Mouse (Mus musculus) limb, embryonic 15.5 days (tissue): ENCODE results near the gene Zbtb48. TPM values are rescaled to one million over a fixed set of nuclear protein-coding genes. Genes with fewer than 3 reads are reported as not detected.
"Not testable (repeated sequence)": the region's sequence is repeated elsewhere in the genome, so short reads cannot be mapped to it uniquely, and the experiment has no call there.

Experiments
- ATAC-seq: fragments of 200-750 bp; cut with Nextera tagmentation; 2 replicates; pipeline ENCODE4 v1.8.0; 2017; ENCODE audit warnings: low read depth, moderate TSS enrichment; ENCODE audit not compliant: insufficient number of reproducible peaks, low FRiP score, low TSS enrichment
- H3K27ac ChIP-seq: fragments of 300-500 bp; sonication (generic); 2 replicates; pipeline ENCODE4 v1.5.1; 2015; ENCODE audit warnings: moderate library complexity, mild to moderate bottlenecking, inconsistent platforms
- H3K27me3 ChIP-seq: fragments of 300-500 bp; sonication (generic); 2 replicates; pipeline ENCODE4 v1.6.1; 2015; ENCODE audit warnings: inconsistent platforms
- H3K36me3 ChIP-seq: fragments of 300-500 bp; sonication (generic); 2 replicates; pipeline ENCODE4 v1.6.1; 2015; ENCODE audit warnings: inconsistent platforms
- H3K4me1 ChIP-seq: fragments of 300-500 bp; sonication (generic); 2 replicates; pipeline ENCODE4 v1.6.1; 2015; ENCODE audit warnings: inconsistent platforms
- H3K4me2 ChIP-seq: fragments of 300-500 bp; sonication (generic); 2 replicates; pipeline ENCODE4 v1.6.1; 2015; ENCODE audit warnings: mild to moderate bottlenecking, inconsistent platforms
- H3K4me3 ChIP-seq: fragments of 300-500 bp; sonication (generic); 2 replicates; pipeline ENCODE4 v1.5.1; 2015; ENCODE audit warnings: mild to moderate bottlenecking, inconsistent platforms
- H3K9ac ChIP-seq: fragments of 300-500 bp; sonication (generic); 2 replicates; pipeline ENCODE4 v1.6.1; 2015; ENCODE audit warnings: inconsistent platforms
- H3K9me3 ChIP-seq: fragments of 300-500 bp; sonication (generic); 2 replicates; pipeline ENCODE4 v1.6.1; 2016; ENCODE audit warnings: inconsistent platforms
- WGBS: fragments of 180-500 bp; shearing (Covaris S2); methylation state at CpG from one replicate; pipeline ENCODE4 v1.1.7; 2015; 5-methylcytosine and 5-hydroxymethylcytosine counted together
- polyA plus RNA-seq: library from polyadenylated mRNA; unstranded; fragments of >200 nt; fragmentation: Nextera tagmentation; extraction: Ambion mirVana; gene quantifications from 2 replicates; pipeline ENCODE4 v1.2.1, GENCODE M21; 2015

Zbtb48 gene
- polyA plus RNA-seq, 1 experiment from 2014 or later, result 19.5 TPM

GRCm38 (mm10) chr4:152044609-152045008, 17.1 kb upstream of the Zbtb48 start:
- ATAC-seq, result no peak
- Histone ChIP-seq H3K4me2 (no peak overlapping the region), H3K4me1 (peaks cover 11% of the 10 kb centered on the region), H3K36me3 (peaks cover 82% of the 10 kb centered on the region), H3K27ac (no peak overlapping the region), H3K9ac (no peak overlapping the region), H3K9me3 (no peaks in the 10 kb centered on the region), H3K4me3 (no peak overlapping the region), H3K27me3 (no peaks in the 10 kb centered on the region)
- WGBS, result 63% methylated on average over 6 of the region's 6 CpGs

DNA sequence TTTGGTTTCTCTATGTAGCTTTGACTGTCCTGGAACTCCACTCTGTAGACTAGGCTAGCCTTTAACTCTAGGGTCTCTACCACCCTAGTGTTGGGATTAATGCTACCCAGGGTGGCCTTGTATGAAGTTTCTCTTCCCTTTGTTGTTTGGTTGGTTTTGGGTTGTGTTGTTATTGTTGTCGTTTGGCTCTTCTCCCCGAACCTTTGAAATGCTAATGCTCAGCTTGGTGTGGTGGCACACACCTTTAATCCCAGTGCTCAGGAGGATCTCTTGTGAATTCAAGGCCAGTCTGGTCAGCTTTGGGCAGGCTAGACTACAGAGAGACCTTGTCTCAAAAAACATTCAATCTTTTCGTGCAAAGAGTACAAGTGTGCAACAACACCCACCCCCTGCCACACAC, 15.7 kb upstream of the Zbtb48 start:
- Histone ChIP-seq H3K27ac (no peak overlapping the region), H3K4me3 (no peak overlapping the region), H3K4me1 (peaks cover 19% of the 10 kb centered on the region), H3K9me3 (no peaks in the 10 kb centered on the region), H3K4me2 (no peak overlapping the region), H3K9ac (no peak overlapping the region), H3K27me3 (no peaks in the 10 kb centered on the region), H3K36me3 (peaks cover 72% of the 10 kb centered on the region)
- 92% methylated on average over 3 of the region's 3 CpGs for WGBS
- ATAC-seq, result no peak

- 96% methylated on average over 22 of the region's 22 CpGs for WGBS
- ATAC-seq, result no peak
- peaks cover 61% of the 10 kb centered on the region for H3K36me3 ChIP-seq
Measured at GRCm38 (mm10) chr4:152041924-152042641, 14.6 kb upstream of the Zbtb48 start.

DNA sequence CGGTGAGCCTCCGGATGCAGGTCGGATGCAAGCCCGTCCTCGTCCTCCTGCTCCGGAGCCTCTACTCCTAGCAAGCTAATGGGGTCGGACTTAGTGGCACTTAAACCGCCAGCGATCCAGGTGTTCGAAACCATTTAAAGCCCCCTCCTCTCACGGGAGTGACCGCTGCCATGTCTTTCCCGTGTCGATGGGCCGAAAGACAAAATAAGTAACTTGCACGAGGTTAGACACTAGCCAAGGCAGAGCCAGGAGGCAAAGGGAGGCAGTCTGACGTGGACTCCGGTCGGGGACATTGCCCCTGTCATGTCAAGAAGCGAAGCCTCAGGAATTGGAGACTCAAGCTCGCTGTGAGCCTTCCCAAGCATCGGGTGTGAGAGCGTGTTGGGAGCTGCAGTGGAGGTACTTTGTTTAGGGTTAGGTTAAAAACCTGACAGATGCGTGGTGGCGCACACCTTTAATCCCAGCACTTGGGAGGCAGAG, 12.4 kb upstream of the Zbtb48 start:
- 4% methylated on average over 25 of the region's 25 CpGs for WGBS
- no peak for ATAC-seq
- Histone ChIP-seq H3K4me1 (peaks cover 21% of the 10 kb centered on the region), H3K4me3 (peak overlapping the region; percentile 100), H3K27ac (no peak overlapping the region), H3K9me3 (no peaks in the 10 kb centered on the region), H3K27me3 (no peaks in the 10 kb centered on the region), H3K9ac (peak overlapping the region; percentile 96), H3K4me2 (peak overlapping the region; percentile 88), H3K36me3 (peaks cover 40% of the 10 kb centered on the region)

More at GRCm38 (mm10) chr4:152041924-152042641, 14.6 kb upstream of the Zbtb48 start:
- peaks cover 21% of the 10 kb centered on the region for H3K4me1 ChIP-seq
- H3K27me3 ChIP-seq, result no peaks in the 10 kb centered on the region
- no peaks in the 10 kb centered on the region for H3K9me3 ChIP-seq
- H3K4me3 ChIP-seq, result no peak overlapping the region
- H3K9ac ChIP-seq, result no peak overlapping the region
- no peak overlapping the region for H3K27ac ChIP-seq
- no peak overlapping the region for H3K4me2 ChIP-seq

GRCm38 (mm10) chr4:152038985-152039830, 11.7 kb upstream of the Zbtb48 start, which contains the start of gene Nol9:
Gene Nol9, plus strand, starts transcription at chr4:152039321.
- Histone ChIP-seq H3K27me3 (no peaks in the 10 kb centered on the region), H3K4me3 (peak within 1 kb of the TSS; percentile 100), H3K36me3 (peaks cover 33% of the 10 kb centered on the region), H3K4me2 (peak within 1 kb of the TSS; percentile 88), H3K9me3 (no peaks in the 10 kb centered on the region), H3K9ac (peak within 1 kb of the TSS; percentile 96), H3K27ac (peak within 1 kb of the TSS; percentile 43), H3K4me1 (peaks cover 21% of the 10 kb centered on the region)
- ATAC-seq, result peak; percentile 71; the same call in 1 of the 2 replicates
- WGBS, result under 1% methylated on average over 83 of the region's 86 CpGs

DNA sequence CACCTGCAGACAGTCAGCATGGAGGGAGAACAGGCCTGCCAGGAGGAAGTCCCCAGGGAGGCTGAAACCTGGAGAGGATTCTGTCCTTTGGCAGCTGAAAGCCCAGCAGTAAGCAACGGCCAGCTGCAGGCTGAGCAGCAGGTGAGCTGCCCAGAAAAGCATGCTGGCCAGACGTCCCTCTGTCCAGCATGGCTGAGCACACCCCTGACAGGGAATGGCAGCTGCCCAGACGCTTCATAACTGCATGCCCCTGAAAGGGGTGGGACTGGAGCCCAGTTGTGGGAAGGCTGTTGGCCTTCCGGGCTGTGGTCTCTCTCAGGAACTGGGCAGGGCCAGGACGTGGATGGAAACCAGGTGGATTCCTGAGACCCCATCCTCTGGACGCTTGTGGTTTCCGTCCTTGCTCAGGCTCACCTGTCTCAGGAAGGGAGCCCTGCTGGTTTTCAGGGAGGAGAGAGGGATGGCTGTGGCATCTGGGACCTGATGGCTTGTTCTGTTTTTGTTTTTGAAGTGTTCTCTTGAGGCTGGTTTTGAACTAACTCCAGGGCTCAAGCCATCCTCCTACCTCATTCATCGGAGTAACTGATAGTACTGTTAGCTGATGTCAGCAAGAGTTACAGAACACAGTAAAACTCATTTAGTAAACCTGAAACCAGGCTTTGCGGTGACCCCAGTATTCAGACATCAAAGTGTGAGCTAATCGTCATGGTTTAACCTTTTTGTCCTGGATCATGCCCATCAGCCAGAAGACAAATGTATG, 10.9 kb upstream of the Zbtb48 start, which contains the start of gene Tas1r1:
Gene Tas1r1 (minus strand): TSS at position 344 of the 760 bp plus-strand sequence.
- WGBS, result 36% methylated on average over 10 of the region's 10 CpGs
- peak within 1 kb of the TSS; percentile 88 for H3K4me2 ChIP-seq
- peak; percentile 25; the same call in 1 of the 2 replicates for ATAC-seq
- H3K27ac ChIP-seq, result peak within 1 kb of the TSS; percentile 43
- no peaks in the 10 kb centered on the region for H3K27me3 ChIP-seq
- peaks cover 21% of the 10 kb centered on the region for H3K4me1 ChIP-seq
- H3K36me3 ChIP-seq, result peaks cover 25% of the 10 kb centered on the region
- peak within 1 kb of the TSS; percentile 100 for H3K4me3 ChIP-seq
- H3K9me3 ChIP-seq, result no peaks in the 10 kb centered on the region
- H3K9ac ChIP-seq, result peak within 1 kb of the TSS; percentile 96

DNA sequence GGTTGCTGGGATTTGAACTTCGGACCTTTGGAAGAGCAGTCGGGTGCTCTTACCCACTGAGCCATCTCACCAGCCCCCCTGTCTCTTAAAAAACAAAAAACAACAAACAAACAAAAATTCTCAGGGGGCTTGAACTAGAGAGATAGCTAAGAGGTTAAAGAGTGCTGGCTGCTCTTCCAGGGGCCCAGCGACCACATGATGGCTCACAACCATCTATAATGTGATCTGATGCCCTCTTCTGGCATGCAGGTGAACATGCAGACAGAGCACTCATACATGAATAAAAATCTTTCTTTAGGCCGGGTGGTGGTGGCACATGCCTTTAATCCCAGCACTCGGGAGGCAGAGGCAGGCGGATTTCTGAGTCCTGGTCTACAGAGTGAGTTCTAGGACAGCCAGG, 9.0 kb upstream of the Zbtb48 start:
- H3K4me3 ChIP-seq, H3K36me3 ChIP-seq: not testable (repeated sequence)
- WGBS, result 91% methylated on average over 6 of the region's 6 CpGs

GRCm38 (mm10) chr4:152032922-152033321, 5.5 kb upstream of the Zbtb48 start:
- Histone ChIP-seq H3K4me2 (no peak overlapping the region), H3K9me3 (no peaks in the 10 kb centered on the region), H3K36me3 (no peaks in the 10 kb centered on the region), H3K27ac (no peak overlapping the region), H3K27me3 (no peaks in the 10 kb centered on the region), H3K4me3 (no peak overlapping the region), H3K4me1 (peaks cover 19% of the 10 kb centered on the region), H3K9ac (no peak overlapping the region)
- 87% methylated on average over 13 of the region's 13 CpGs for WGBS
- ATAC-seq, result no peak

More for the DNA sequence above, 9.0 kb upstream of the Zbtb48 start:
- H3K27ac ChIP-seq, ATAC-seq, H3K27me3 ChIP-seq, H3K9me3 ChIP-seq, H3K9ac ChIP-seq, H3K4me2 ChIP-seq: not testable (repeated sequence)
- H3K4me1 ChIP-seq, result peaks cover 21% of the 10 kb centered on the region

DNA sequence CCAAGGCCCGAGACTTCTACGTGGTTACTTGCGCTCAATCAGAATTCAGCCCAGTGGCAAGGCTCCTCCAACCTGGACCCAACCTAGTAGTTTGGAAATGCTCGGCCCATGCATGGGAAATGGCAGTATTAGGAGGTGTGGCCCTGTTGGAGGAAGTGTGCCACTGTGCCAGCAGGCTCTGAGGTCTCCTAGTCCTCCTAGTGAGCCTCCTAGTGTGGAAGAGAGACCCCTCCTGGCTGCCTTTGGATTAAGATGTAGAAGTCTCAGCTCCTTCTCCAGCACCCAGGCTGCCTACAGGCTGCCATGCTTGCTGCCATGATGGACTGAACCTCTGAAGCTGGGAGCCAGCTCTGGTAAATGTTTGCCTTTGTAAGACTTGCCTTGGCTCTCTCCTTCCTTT, 2.5 kb upstream of the Zbtb48 start:
- H3K9me3 ChIP-seq, result no peaks in the 10 kb centered on the region
- peaks cover 3% of the 10 kb centered on the region; the same call in 1 of the 2 replicates for H3K36me3 ChIP-seq
- H3K27me3 ChIP-seq, result no peaks in the 10 kb centered on the region
- H3K4me3 ChIP-seq, result no peak overlapping the region
- no peak overlapping the region for H3K9ac ChIP-seq
- ATAC-seq, result no peak
- peaks cover 40% of the 10 kb centered on the region for H3K4me1 ChIP-seq
- H3K4me2 ChIP-seq, result peak overlapping the region; percentile 10; the same call in 1 of the 2 replicates
- WGBS, result 65% methylated on average over 4 of the region's 4 CpGs
- peak overlapping the region; percentile 50; the same call in 1 of the 2 replicates for H3K27ac ChIP-seq

DNA sequence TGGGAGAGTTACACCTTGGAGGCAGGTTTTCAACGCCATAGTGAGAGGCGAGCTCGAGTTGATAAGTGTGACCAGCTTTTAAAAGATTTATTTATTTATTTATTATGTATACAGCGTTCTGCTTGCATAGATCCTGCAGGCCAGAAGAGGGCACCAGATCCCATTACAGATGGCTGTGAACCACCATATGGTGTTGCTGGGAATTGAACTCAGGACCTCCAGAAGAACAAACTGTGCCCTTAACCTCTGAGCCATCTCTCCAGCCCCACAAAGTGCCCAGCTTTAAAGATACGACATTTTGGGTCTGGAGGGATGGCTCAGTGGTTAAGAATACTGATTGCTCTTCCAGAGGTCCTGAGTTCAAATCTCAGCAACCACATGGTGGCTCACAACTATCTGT, 1.6 kb upstream of the Zbtb48 start:
- H3K4me2 ChIP-seq, result peak overlapping the region; percentile 92; the same call in 1 of the 2 replicates
- H3K4me3 ChIP-seq, result no peak overlapping the region
- WGBS, result 40% methylated on average over 5 of the region's 5 CpGs
- no peak for ATAC-seq
- peaks cover 46% of the 10 kb centered on the region for H3K4me1 ChIP-seq
- H3K9ac ChIP-seq, result no peak overlapping the region
- peaks cover 12% of the 10 kb centered on the region for H3K36me3 ChIP-seq
- no peaks in the 10 kb centered on the region for H3K27me3 ChIP-seq
- no peak overlapping the region for H3K27ac ChIP-seq
- no peaks in the 10 kb centered on the region for H3K9me3 ChIP-seq

GRCm38 (mm10) chr4:152028456-152028855, 985 bp upstream of the Zbtb48 start:
- no peak for ATAC-seq

More at GRCm38 (mm10) chr4:152028456-152028855, 985 bp upstream of the Zbtb48 start:
- Histone ChIP-seq H3K27me3 (no peaks in the 10 kb centered on the region), H3K4me1 (peaks cover 48% of the 10 kb centered on the region), H3K36me3 (peaks cover 18% of the 10 kb centered on the region), H3K4me2 (peak overlapping the region; percentile 92), H3K27ac (no peak overlapping the region), H3K9ac (peak overlapping the region; percentile 41), H3K4me3 (peak overlapping the region; percentile 87; the same call in 1 of the 2 replicates), H3K9me3 (no peaks in the 10 kb centered on the region)
- 66% methylated on average over 15 of the region's 15 CpGs for WGBS
